Mouse (Mus musculus): Measurements from ENCODE around the gene Med29. TPM values are rescaled to one million over a fixed set of nuclear protein-coding genes. Genes with fewer than 3 reads are reported as not detected.

Med29 gene
- total and polyA plus RNA-seq, 3 experiments, result 31.1 to 39.6 TPM; not detected in 1

DNA sequence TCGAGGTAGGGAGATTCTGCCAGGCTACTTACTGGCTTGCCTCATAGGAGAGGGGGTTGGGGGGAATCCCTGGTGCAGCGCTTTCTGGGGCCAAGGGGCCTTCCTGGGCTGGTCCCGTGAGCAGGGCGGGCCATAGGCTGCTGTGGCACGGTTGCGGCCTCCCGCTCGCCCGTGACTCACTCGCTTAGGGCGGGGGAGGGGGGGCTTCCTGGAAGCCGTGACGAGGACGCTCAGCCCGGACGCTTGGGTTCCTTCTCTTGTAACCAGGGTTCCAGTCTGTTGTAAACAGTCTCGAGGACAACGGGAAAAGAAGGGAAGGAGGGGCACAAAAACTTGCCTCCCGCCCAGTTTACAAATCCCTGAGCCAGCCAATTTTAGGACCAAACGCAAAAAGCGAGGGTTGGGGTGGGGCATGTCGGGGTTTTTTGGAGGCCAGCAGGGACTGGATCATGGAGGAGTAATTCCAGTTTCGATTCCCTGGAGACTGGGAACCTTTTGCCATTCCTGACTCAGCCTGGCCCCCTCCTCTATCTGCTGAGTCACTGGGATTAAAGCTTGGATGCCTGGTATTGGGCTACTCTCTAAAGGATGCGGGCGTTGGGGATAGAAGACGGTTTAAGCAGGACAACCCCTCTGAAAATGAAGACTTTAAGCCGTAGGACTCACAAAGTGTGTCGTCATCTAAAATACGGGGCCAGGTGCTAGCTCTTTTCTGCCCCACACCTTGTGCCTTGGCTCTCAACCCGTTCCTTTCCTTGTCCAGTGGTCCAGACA, 11.3 kb downstream of the Med29 start (continued):
- TF ChIP-seq USF2 (IDR thresholded peaks at IDR 0.05; ENCODE audit: borderline replicate concordance in 1 of 2, insufficient read depth in 1 of 2, low read depth in 1 of 2, low read length in 2 of 2), result no peak
- TF ChIP-seq ELF1 (IDR thresholded peaks at IDR 0.05; ENCODE audit: low read depth, low read length), result peak; percentile 37; the same call in 1 of the 2 replicates
- TF ChIP-seq ZMIZ1 (IDR thresholded peaks at IDR 0.05; ENCODE audit: low read depth, low read length), result no peak
- TF ChIP-seq MYB (IDR thresholded peaks at IDR 0.05; ENCODE audit: low read depth, low read length), result no peak
- 0 out of 2 replicates have a peak, but pooled peaks have one; percentile 40 for TF ChIP-seq USF1 (IDR thresholded peaks at IDR 0.05; ENCODE audit: low read depth, low read length)
- no peak for TF ChIP-seq KAT2A (conservative IDR thresholded peaks at IDR 0.05; ENCODE audit: low read depth, low read length)
- TF ChIP-seq MAFK (IDR thresholded peaks at IDR 0.05; ENCODE audit: borderline replicate concordance, low read depth, low read length), result no peak
- TF ChIP-seq MAX (IDR thresholded peaks at IDR 0.05; ENCODE audit: low read length), result no peak
- no peak; the same call in 1 of the 2 replicates for TF ChIP-seq RCOR1 (IDR thresholded peaks at IDR 0.05; ENCODE audit: low read depth, low read length)
- TF ChIP-seq E2F4 (IDR thresholded peaks at IDR 0.05; ENCODE audit: borderline replicate concordance, low read depth, low read length), result no peak
- TF ChIP-seq NRF1 (IDR thresholded peaks at IDR 0.05; ENCODE audit: insufficient read depth, low read depth, low read length, poor library complexity, severe bottlenecking), result no peak
- TF ChIP-seq UBTF (IDR thresholded peaks at IDR 0.05; ENCODE audit: borderline replicate concordance, insufficient read depth, low read depth, low read length), result no peak
- no peak for TF ChIP-seq SMC3 (IDR thresholded peaks at IDR 0.05; ENCODE audit: low read depth, low read length)
- TF ChIP-seq RAD21 (IDR thresholded peaks at IDR 0.05; ENCODE audit: low read depth, low read length), result no peak
- TF ChIP-seq BHLHE40 (IDR thresholded peaks at IDR 0.05; ENCODE audit: borderline replicate concordance, low read depth, low read length), result peak; percentile 99
- TF ChIP-seq MXI1 (IDR thresholded peaks at IDR 0.05; ENCODE audit: low read depth, low read length), result no peak; the same call in 1 of the 2 replicates
- no peak for TF ChIP-seq GATA1 (IDR thresholded peaks at IDR 0.05; ENCODE audit: low read depth, low read length)

DNA sequence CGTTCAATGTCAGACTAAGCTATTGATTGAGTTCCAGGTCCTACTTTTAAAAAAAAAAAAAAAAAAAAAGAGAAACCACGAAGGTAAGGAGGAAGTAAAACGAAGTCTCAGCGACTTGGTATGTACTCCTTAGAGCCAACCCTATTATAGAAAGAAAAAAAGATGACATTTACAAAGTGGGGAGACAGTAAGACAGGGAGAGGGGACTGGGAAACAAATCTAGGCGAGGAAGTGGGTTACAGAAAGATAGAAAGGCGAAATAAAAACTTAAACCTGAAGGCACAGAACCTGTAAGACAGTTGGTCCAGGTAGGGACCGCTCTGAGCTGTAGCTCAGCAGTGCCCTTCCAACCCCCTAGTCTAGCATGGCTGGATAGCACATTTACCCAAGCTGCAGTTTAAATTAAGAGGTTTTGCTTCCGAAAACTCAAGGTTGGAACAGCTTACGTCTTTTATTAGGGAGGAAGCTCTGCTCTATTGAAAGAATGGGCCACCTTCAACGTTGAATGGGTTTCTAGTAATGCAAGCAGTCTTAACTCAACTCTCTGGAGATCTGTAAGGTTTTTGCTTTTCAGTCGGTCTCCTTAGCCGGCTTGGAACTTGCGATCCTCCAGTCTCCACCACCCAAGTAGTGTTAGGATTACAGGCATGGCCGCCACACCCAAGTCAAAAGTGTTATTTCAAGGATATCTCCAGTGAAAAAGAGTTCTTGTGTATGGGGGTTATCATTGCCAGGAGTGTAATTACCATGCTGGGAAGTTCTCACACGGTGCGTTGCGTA, 12.1 kb downstream of the Med29 start, which contains the start of gene Zfp36:
Gene Zfp36 (minus strand): TSS at position 17 of the 780 bp plus-strand sequence.
- peak; percentile 93 for TF ChIP-seq ZNF384 (IDR thresholded peaks at IDR 0.05; ENCODE audit: low read depth, low read length)
- TF ChIP-seq POLR2A (IDR thresholded peaks at IDR 0.05; ENCODE audit: control insufficient read depth in 1 of 2, insufficient read depth in 1 of 2, low read depth in 1 of 2, low read length in 2 of 2, poor library complexity in 1 of 2), result no peak
- TF ChIP-seq MAX (IDR thresholded peaks at IDR 0.05; ENCODE audit: low read length), result no peak
- no peak for TF ChIP-seq SMC3 (IDR thresholded peaks at IDR 0.05; ENCODE audit: low read depth, low read length)
- peak; percentile 5; the same call in 1 of the 2 replicates for TF ChIP-seq ZMIZ1 (IDR thresholded peaks at IDR 0.05; ENCODE audit: low read depth, low read length)
- no peak for TF ChIP-seq JUND (IDR thresholded peaks at IDR 0.05; ENCODE audit: low read depth, low read length)
- TF ChIP-seq MXI1 (IDR thresholded peaks at IDR 0.05; ENCODE audit: low read depth, low read length), result 0 out of 2 replicates have a peak, but pooled peaks have one; percentile 18
- TF ChIP-seq CHD1 (IDR thresholded peaks at IDR 0.05; ENCODE audit: low read depth, low read length), result 0 out of 2 replicates have a peak, but pooled peaks have one; percentile 55
- 0 out of 2 replicates have a peak, but pooled peaks have one; percentile 12 for TF ChIP-seq HCFC1 (IDR thresholded peaks at IDR 0.05; ENCODE audit: low read depth, low read length)
- peak; percentile 6 for TF ChIP-seq TBP (IDR thresholded peaks at IDR 0.05; ENCODE audit: low read depth, low read length)
- TF ChIP-seq SIN3A (IDR thresholded peaks at IDR 0.05; ENCODE audit: low read length), result peak; percentile 7; the same call in 1 of the 2 replicates
- peak within 1 kb of the TSS; percentile 95 for H3K27ac ChIP-seq (ENCODE audit: control insufficient read depth, low read depth, low read length)
- peak within 1 kb of the TSS; percentile 86 for H3K9ac ChIP-seq (ENCODE audit: control insufficient read depth, low read depth, low read length, poor library complexity, severe bottlenecking)
- peaks cover 0 to 20% of the 10 kb centered on the region in 2 experiments; a peak in 2 of 4 replicates for H3K36me3 ChIP-seq (ENCODE audit: control insufficient read depth in 1 of 2, insufficient read depth in 2 of 2, low read length in 2 of 2)
- peaks cover 6 to 32% of the 10 kb centered on the region in 2 experiments for H3K4me1 ChIP-seq (ENCODE audit: control insufficient read depth in 1 of 2, insufficient read depth in 2 of 2, low read length in 2 of 2)
- no peaks in the 10 kb centered on the region for H3K9me3 ChIP-seq (replicated peaks; ENCODE audit: insufficient read depth, low read length)
- peak within 1 kb of the TSS; percentile 69 to 85 for H3K4me3 ChIP-seq (ENCODE audit: control insufficient read depth in 1 of 2, insufficient read depth in 1 of 2, low read depth in 2 of 2, low read length in 2 of 2)
- no peaks in the 10 kb centered on the region for H3K27me3 ChIP-seq (ENCODE audit: control insufficient read depth in 1 of 2, insufficient read depth in 2 of 2, low read length in 2 of 2)
- peaks cover 3% of the 10 kb centered on the region for H3K79me2 ChIP-seq (ENCODE audit: control insufficient read depth, insufficient read depth, low read length, poor library complexity)
- DNase-seq (ENCODE audit: low read depth, low spot score), result peak; percentile 51
